Mouse (Mus musculus) kidney, adult 2 months (tissue): ENCODE measurements around the gene Syngr3.

Experiments
- CTCF ChIP-seq: fragments of 200-500 bp; conservative IDR thresholded peaks from 2 replicates; pipeline ENCODE4 v1.5.1; 2011; ENCODE audit warnings: low read depth, mild to moderate bottlenecking, control low read depth, low read length, moderate library complexity, mixed read lengths; ENCODE audit not compliant: insufficient read depth, insufficient read length
- POLR2A ChIP-seq: fragments of 200-500 bp; IDR thresholded peaks from one replicate; pipeline ENCODE4 v1.6.1; 2011; ENCODE audit warnings: low read depth, low read length, control low read depth

GRCm38 (mm10) chr17:24722220-24722924, 32.6 kb upstream of the Syngr3 start:
- TF ChIP-seq CTCF (no peak), POLR2A (no peak)
